Mouse (Mus musculus): ENCODE data around the gene Ssh2. TPM values are rescaled to one million over a fixed set of nuclear protein-coding genes. Genes with fewer than 3 reads are reported as not detected.

Gene Ssh2
- total RNA-seq (2021) = 10 to 100 TPM; 40.5 to 42.8 TPM
- long read RNA-seq, experiment 1, partial matches to known transcripts = 1 of 5 reads
- long read RNA-seq, experiment 1, other reads (novel, unspliced or antisense) = 4 of 5 reads
- long read RNA-seq, experiment 2, partial matches to known transcripts = 2 of 8 reads
- long read RNA-seq, experiment 2, other reads (novel, unspliced or antisense) = 6 of 8 reads

DNA sequence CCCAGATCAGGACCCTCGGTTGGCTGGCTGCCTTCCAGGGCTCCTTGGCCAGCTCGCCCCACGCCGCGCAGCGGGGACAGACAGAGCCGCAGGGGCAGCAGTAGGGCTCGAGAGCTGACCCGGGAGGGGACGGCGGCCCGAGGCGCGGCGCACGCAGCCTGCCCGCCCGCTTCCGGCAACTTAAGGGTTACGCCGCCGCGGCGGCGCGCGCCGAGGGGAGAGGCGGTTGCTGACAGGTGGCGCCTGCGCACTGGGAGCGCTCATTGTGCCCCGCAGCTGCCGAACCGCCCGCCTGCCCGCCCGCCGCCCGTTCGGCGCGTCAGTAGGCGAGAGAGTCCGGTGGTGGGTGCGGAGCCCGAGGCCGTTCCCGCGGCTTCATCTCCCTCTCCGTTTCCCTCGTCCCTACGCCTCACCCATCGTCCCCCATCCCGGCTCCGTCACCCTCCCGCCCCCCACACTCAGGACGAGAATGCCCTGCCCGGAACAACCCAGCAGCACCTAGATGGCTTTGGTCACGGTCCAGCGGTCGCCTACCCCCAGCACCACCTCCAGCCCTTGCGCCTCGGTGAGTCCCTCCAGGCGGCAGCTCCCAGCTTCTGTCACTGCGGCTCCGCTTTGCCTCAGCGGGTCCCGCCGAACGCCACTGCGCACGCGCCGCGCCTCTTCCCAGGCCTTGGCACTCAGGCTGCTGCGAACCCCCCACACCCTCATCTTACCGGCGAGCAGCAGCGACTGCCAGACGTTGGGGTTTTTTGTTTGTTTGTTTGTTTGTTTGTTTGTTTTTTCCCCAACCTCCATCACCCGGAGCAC is at the start of gene Ssh2:
Gene Ssh2, plus strand, starts transcription at position 337 of the 810 bp plus-strand sequence.
- DNase-seq (ENCODE audit: low spot score in 2 of 2) = peak; percentile 80 to 83
- intact Hi-C loops (cut with DNase I) = loop anchor here (5.0 kb wide), 1 partner anchor 114 kb away; no protein-coding TSS in a partner anchor

DNA sequence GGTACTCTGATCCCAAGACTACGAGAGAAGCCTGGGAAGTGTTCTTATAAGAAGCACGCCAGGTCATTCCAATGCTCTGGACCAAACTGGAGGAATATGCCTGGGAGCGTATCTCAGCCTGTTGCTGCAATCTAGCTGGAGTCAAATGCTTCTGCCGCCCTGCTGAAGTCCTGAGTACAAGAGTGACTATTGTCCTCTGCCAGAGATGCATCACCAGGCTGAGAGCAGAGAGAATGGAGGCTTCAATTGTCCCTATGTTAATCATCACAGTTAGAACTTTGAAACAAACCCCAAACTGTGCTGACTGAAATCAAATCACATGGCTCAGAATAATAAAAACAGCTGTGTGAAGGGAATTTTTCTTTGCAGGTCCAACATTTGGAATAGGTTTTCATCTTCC is 42.4 kb upstream of the Ssh2 start:
- intact Hi-C loops (cut with DNase I) = no loop called here
- peak in 1 of 2 experiments; percentile 5 for DNase-seq (ENCODE audit: low spot score in 2 of 2)

- peak; percentile 19 to 74 for DNase-seq (ENCODE audit: low spot score in 2 of 2)
- intact Hi-C loops (cut with DNase I) = no loop called here
Measured at GRCm38 (mm10) chr11:77174531-77174930, 41.6 kb upstream of the Ssh2 start.

DNA sequence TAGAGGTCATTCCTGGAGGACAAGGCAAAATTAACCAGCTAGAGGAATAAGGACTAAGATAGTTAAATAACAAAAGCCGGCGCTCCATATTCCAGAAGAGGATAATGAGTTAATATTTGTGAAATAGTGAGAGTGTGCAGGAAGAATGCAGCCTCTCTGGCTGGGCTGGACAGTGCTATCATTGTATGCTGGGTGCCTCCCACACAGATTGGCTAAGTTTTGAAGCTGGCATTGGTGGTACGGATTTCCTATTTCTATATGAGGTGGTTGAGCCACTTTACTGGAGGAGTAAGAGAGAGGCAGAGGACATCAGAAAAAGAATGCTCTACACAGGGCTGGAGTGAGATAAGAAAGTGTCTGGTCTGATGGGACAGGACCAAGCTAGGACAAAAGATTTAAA is 36.3 kb upstream of the Ssh2 start:
- DNase-seq (ENCODE audit: low spot score in 2 of 2) = no peak
- intact Hi-C loops (cut with DNase I) = no loop called here

DNA sequence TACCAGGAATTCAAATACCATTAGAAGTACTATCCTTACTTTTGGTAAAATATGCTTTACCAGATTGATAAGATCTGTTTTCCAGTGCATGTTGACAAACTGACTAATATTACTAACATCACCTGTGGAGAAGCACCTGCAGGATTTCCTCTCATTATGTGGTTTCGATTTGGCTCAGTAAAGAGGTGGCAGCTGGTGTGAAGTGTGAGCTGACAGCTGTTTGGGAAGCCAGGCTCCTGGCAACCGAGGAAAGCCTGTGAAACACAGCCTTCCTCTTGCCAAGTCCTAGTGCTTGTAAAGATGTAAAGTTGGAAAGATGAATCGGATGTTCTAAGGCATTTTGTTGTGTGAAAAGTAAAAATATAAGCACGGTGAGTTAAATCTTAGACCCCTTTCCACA is 35.2 kb upstream of the Ssh2 start:
- intact Hi-C loops (cut with DNase I) = no loop called here

DNA sequence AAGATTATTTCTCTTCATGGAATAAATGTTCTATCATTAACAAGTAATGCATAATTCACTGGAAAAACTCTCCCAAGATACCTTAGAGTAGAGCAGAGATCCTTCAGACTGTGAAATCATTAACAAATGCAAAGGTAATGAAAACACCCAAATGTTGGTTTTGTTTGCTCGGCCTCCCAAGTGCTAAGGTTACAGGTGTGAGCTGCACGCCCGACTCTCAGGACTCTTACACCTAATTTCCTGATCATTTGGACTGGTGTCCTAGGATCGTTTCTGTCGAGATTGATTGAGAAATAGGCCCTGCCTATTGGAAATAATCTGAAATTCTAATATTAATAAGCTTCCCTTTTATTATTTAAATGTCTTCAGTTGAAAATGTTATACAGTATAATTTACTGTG is 34.6 kb upstream of the Ssh2 start:
- intact Hi-C loops (cut with DNase I) = no loop called here
- no peak for DNase-seq (ENCODE audit: low spot score in 2 of 2)

More for the DNA sequence above, 35.2 kb upstream of the Ssh2 start:
- peak; percentile 61 to 73 for DNase-seq (ENCODE audit: low spot score in 2 of 2)

DNA sequence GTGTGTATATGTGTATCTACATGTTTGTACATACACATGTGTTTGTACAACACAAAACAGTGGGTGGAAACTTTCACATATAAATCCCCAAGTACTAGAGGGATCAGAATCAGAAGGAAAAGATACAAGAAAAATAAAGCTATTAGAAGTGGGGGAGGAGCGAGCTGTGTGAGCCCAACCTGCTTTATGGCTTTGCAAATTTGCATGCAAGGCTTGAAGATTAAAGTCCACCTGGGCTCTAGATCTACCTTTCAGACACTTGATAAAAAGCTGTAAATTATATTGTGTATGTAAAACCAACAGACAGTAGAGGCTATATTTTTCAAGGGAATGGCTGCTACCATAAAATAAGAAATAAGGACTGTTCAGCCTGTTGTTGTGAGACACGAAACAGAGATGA is 34.0 kb upstream of the Ssh2 start:
- no peak for DNase-seq (ENCODE audit: low spot score in 2 of 2)
- intact Hi-C loops (cut with DNase I) = no loop called here

GRCm38 (mm10) chr11:77182616-77183015 is 33.5 kb upstream of the Ssh2 start:
- DNase-seq (ENCODE audit: low spot score in 2 of 2) = no peak
- intact Hi-C loops (cut with DNase I) = no loop called here

DNA sequence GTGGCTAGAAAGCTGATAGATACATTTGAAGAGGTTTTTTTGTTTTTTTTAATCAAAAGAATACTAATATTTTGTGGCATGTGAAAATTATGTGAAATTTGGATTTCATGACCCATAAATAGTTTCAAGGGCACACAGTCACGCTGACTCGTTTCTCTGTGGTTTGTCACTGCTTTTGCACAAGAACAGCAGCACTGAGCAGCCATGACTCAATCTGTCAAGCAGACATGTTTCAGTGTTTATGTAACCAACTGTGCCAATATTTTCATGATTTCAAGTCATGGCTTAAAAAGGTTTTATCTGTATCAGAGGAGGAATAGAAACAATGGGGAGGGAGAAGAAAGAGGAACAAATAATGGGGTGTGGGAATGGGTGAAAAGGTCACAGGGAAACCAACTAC is 31.2 kb upstream of the Ssh2 start:
- DNase-seq (ENCODE audit: low spot score in 2 of 2) = no peak
- intact Hi-C loops (cut with DNase I) = no loop called here

DNA sequence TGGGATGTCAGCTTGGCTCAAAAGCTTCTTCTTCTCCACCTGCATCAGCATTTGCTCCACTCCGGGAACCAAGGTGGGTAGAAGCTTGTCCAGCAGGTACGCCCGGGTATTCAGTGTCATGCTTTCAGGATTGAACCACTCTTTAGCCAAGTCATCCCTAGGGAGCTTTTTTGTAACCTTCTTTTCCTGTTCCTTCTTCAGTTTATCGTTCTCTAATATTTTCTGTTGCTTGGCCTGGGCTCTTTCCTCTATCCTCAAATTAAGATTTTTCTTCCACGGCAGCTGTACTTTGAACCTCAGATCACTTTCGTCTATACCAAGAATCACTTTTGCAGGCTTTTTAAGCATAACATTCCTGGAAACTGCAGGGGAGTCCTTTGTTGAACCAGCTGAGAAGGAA is 27.2 kb upstream of the Ssh2 start, which contains the start of gene Efcab5:
Gene Efcab5, minus strand, starts transcription at position 101 of the 400 bp plus-strand sequence.
- DNase-seq (ENCODE audit: low spot score in 2 of 2) = no peak
- intact Hi-C loops (cut with DNase I) = no loop called here

- intact Hi-C loops (cut with DNase I) = no loop called here
- DNase-seq (ENCODE audit: low spot score in 2 of 2) = no peak
Measured at GRCm38 (mm10) chr11:77193410-77193809, 22.7 kb upstream of the Ssh2 start.

GRCm38 (mm10) chr11:77193941-77194553 is 22.0 kb upstream of the Ssh2 start:
- DNase-seq (ENCODE audit: low spot score in 2 of 2) = no peak
- intact Hi-C loops (cut with DNase I) = no loop called here

DNA sequence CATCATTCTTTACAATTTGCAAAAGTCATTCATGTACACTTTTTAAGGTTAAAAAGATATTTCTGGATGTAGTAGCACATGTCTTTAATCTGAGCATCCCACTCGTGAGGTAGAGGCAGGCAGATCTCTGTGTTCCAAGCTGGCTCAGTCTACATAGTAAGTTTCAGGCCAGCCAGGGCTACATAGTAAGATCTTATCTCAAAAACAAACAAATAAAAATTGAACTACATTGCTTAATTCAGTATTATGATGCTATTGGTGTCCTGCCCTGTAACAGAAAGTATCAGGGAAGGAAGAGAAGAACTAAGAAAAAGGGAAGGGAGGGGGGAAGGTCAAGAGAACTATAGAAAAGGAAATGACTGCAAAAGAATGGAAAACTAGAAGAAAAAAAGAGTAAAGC is 21.3 kb upstream of the Ssh2 start:
- intact Hi-C loops (cut with DNase I) = no loop called here

DNA sequence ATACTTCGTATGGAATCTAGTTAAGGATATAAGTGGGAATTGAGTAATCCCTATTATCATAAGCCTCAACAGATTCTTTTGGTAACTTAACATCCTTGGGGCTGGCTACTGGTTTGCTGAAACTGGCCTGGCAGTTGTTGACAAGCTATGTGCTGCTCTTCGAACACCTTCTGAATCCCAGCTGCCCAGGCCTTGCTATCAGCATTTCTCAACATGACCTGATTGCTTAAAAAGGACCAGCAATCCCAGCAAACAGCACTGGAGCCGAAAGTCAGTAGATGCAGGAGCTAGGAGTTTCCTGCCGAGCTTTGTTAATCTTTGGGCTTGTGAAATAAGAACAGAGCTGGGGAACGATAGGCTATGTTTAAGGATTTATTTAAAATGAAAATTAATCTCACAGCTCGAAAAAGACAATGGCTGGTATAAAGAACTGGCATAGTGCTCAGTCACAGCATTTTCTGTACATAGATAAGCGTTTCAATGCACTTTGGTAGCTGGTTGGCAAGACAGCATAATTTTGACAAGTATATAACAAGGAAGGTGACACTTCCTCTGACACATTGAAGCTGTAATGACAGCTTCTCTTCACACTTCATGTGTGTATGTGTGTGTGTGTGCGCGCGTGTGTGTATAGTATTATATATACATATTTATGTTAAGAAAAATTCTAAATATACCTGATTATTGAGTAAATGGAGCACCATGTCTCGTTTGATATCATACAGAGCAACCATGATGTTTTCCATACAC is 20.6 kb upstream of the Ssh2 start:
- no peak for DNase-seq (ENCODE audit: low spot score in 2 of 2)
- intact Hi-C loops (cut with DNase I) = no loop called here

More for the DNA sequence above, 21.3 kb upstream of the Ssh2 start:
- no peak for DNase-seq (ENCODE audit: low spot score in 2 of 2)

DNA sequence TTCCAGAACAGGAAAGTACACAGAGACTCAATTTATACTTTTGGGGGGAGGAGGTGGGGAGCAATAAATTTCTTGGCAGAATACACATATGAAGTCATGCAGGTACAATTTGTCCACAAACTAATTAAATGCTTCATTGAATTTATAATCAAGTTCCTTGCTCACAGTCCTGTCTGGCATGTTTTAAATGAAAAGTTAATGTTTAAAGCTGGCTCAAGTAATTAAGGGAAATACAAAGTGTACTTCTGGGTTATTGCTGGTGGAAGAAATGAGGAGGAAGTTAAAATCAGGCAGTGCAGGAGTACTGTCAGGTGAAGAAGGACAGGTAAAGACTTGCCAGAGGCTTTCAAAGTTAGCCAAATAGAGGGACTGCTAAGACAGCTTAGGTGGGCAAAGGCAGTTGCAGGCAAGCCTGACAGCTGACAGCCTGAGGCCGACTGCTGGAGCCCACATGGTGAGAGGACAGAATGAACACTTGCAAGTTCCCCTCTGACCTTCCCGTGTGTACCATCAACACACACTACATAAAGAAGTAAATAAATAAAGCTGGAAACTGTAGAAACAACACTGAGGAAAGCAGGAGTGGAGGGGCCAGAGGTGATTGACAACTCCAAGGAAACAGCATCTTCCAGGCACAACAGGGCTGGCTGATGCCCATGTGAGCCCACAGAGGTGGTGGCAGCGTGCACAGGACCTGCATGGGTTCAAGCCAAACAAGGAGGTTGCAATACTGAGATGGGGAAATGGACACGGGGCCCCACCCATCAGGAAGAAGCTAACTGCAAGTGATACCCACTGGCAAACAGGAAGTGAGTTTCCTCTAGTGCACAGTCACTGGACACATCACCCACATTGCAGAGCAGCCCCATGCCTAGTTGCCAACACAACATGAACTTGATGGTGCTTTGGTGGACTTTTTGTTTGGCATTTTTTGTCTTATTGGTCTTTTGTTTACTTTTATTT is 19.6 kb upstream of the Ssh2 start:
- DNase-seq (ENCODE audit: low spot score in 2 of 2) = no peak
- intact Hi-C loops (cut with DNase I) = no loop called here

DNA sequence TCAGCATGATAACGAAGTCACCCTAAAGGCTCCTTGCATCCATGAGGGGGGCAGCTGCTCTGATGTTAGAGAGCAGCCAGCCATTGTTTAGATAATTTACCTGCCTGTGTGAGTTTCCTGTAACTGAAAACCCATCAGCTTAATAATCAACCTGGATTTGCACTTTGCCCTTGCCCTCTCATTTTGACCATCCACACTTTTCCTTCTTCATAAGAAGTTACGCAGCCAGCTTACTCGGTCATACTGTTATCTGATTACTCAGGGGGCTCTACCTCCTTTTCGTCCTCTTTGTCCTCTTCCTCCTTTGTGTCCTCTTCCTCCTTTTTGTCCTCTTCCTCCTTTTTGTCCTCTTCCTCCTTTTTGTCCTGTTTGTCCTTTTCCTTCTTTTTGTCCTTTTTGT is 16.5 kb upstream of the Ssh2 start:
- intact Hi-C loops (cut with DNase I) = no loop called here
- no peak for DNase-seq (ENCODE audit: low spot score in 2 of 2)

- intact Hi-C loops (cut with DNase I) = no loop called here
- no peak for DNase-seq (ENCODE audit: low spot score in 2 of 2)
Measured at GRCm38 (mm10) chr11:77200703-77201102, 15.4 kb upstream of the Ssh2 start.

- no peak for DNase-seq (ENCODE audit: low spot score in 2 of 2)
- intact Hi-C loops (cut with DNase I) = loop anchor here (1.0 to 5.0 kb wide), 2 partner anchors 94 to 233 kb away; no protein-coding TSS in a partner anchor
Measured at GRCm38 (mm10) chr11:77214142-77214692, 1.9 kb upstream of the Ssh2 start.
